Mouse (Mus musculus) heart, embryonic 12.5 days (tissue): Measurements from ENCODE around the gene Fut7. TPM values are rescaled to one million over a fixed set of nuclear protein-coding genes. Genes with fewer than 3 reads are reported as not detected.
A peak's percentile ranks its signal among the peaks of the same experiment; 100 is the strongest.

Experiments
- ATAC-seq: fragments of 200-750 bp; cut with Nextera tagmentation; 2 replicates; pipeline ENCODE4 v1.8.0; 2017; ENCODE audit warnings: moderate TSS enrichment, moderate library complexity; ENCODE audit not compliant: insufficient number of reproducible peaks, low FRiP score
- H3K27ac ChIP-seq: fragments of 300-500 bp; sonication (generic); 2 replicates; pipeline ENCODE4 v1.5.1; 2016; ENCODE audit warnings: mild to moderate bottlenecking, moderate library complexity; ENCODE audit not compliant: poor library complexity, severe bottlenecking
- H3K27me3 ChIP-seq: fragments of 300-500 bp; sonication (generic); replicated peaks from 2 replicates; pipeline ENCODE4 v1.6.1; 2016; ENCODE audit warnings: mild to moderate bottlenecking, moderate library complexity
- H3K36me3 ChIP-seq: fragments of 300-500 bp; sonication (generic); 2 replicates; pipeline ENCODE4 v1.6.1; 2016; ENCODE audit warnings: mild to moderate bottlenecking, moderate library complexity
- H3K4me1 ChIP-seq: fragments of 300-500 bp; sonication (generic); replicated peaks from 2 replicates; pipeline ENCODE4 v1.6.1; 2016; ENCODE audit warnings: mild to moderate bottlenecking
- H3K4me2 ChIP-seq: fragments of 300-500 bp; sonication (generic); 2 replicates; pipeline ENCODE4 v1.6.1; 2016; ENCODE audit warnings: mild to moderate bottlenecking, moderate library complexity
- H3K4me3 ChIP-seq: fragments of 300-500 bp; sonication (generic); 2 replicates; pipeline ENCODE4 v1.5.1; 2016; ENCODE audit warnings: mild to moderate bottlenecking
- H3K9ac ChIP-seq: fragments of 300-500 bp; sonication (generic); 2 replicates; pipeline ENCODE4 v1.6.1; 2016; ENCODE audit warnings: mild to moderate bottlenecking, moderate library complexity
- H3K9me3 ChIP-seq: fragments of 300-500 bp; sonication (generic); replicated peaks from 2 replicates; pipeline ENCODE4 v1.6.1; 2016; ENCODE audit warnings: mild to moderate bottlenecking, moderate library complexity
- WGBS: fragments of 180-500 bp; shearing (Covaris S2); methylation state at CpG from one replicate; pipeline ENCODE4 v1.1.7; 2016; 5-methylcytosine and 5-hydroxymethylcytosine counted together
- polyA plus RNA-seq: library from polyadenylated mRNA; unstranded; fragments of >200 nt; fragmentation: Nextera tagmentation; extraction: Ambion mirVana; gene quantifications from 2 replicates; pipeline ENCODE4 v1.2.1, GENCODE M21; 2016

The Fut7 gene
- polyA plus RNA-seq = not detected in 2 replicates

GRCm38 (mm10) chr2:25422587-25423410, at the start of gene Fut7:
Fut7 (plus strand) TSS chr2:25423267.
- Histone ChIP-seq H3K4me1 (peaks cover 4% of the 10 kb centered on the region; the same call in 1 of the 2 replicates), H3K4me3 (no peak within 1 kb of the TSS), H3K9ac (no peak within 1 kb of the TSS), H3K27ac (no peak within 1 kb of the TSS), H3K36me3 (no peaks in the 10 kb centered on the region), H3K4me2 (no peak within 1 kb of the TSS), H3K27me3 (peaks cover 67% of the 10 kb centered on the region), H3K9me3 (no peaks in the 10 kb centered on the region)
- 52% methylated on average over 17 of the region's 17 CpGs for WGBS
- ATAC-seq = no peak

- peaks cover 23% of the 10 kb centered on the region for H3K4me1 ChIP-seq
- peak overlapping the region; percentile 92 for H3K4me2 ChIP-seq
- peaks cover 23% of the 10 kb centered on the region for H3K27me3 ChIP-seq
- peak overlapping the region; percentile 58 for H3K4me3 ChIP-seq
- H3K27ac ChIP-seq = no peak overlapping the region
- no peak for ATAC-seq
- H3K36me3 ChIP-seq = peaks cover 22% of the 10 kb centered on the region
- 39% methylated on average over 2 of the region's 2 CpGs for WGBS
- H3K9ac ChIP-seq = peak overlapping the region; percentile 69
- no peaks in the 10 kb centered on the region for H3K9me3 ChIP-seq
Observed at GRCm38 (mm10) chr2:25373431-25373830, 49.6 kb upstream of the Fut7 start.

- ATAC-seq = no peak
- Histone ChIP-seq H3K27me3 (peaks cover 11% of the 10 kb centered on the region), H3K4me3 (no peak overlapping the region), H3K36me3 (peaks cover 22% of the 10 kb centered on the region), H3K27ac (no peak overlapping the region), H3K9ac (no peak overlapping the region), H3K9me3 (no peaks in the 10 kb centered on the region), H3K4me1 (peaks cover 22% of the 10 kb centered on the region), H3K4me2 (no peak overlapping the region)
- 57% methylated on average over 4 of the region's 4 CpGs for WGBS
Observed at GRCm38 (mm10) chr2:25376589-25376988, 46.5 kb upstream of the Fut7 start.

GRCm38 (mm10) chr2:25384492-25384891, 38.6 kb upstream of the Fut7 start:
- Histone ChIP-seq H3K4me1 (no peaks in the 10 kb centered on the region), H3K27ac (no peak overlapping the region), H3K4me2 (no peak overlapping the region), H3K36me3 (no peaks in the 10 kb centered on the region), H3K9me3 (no peaks in the 10 kb centered on the region), H3K27me3 (peaks cover 29% of the 10 kb centered on the region), H3K9ac (no peak overlapping the region), H3K4me3 (no peak overlapping the region)
- no peak for ATAC-seq
- WGBS = 53% methylated on average over 5 of the region's 5 CpGs

DNA sequence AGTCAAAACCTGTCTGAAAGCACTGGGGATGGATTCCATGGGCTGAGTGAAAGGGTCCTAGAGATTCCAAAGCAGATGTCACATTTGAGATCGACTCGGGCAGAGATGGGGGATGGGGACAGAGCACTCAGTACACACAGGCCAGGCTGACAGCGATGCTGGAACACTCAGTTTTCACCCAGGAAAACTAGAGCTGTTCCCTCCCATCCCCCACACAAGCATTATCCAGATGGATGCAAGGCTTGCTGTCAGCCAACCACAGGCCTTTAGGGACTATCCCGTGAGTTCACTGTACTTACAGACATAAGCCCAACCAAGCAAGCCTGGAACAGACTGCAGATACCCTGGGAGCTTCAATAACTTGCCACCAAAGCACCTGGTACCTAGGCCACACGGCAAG, 31.8 kb upstream of the Fut7 start:
- Histone ChIP-seq H3K9ac (no peak overlapping the region), H3K36me3 (no peaks in the 10 kb centered on the region), H3K9me3 (no peaks in the 10 kb centered on the region), H3K27ac (no peak overlapping the region), H3K4me3 (no peak overlapping the region), H3K27me3 (peaks cover 54% of the 10 kb centered on the region), H3K4me1 (peaks cover 21% of the 10 kb centered on the region), H3K4me2 (no peak overlapping the region)
- 54% methylated on average over 5 of the region's 5 CpGs for WGBS
- ATAC-seq = no peak

GRCm38 (mm10) chr2:25394281-25395221, 28.5 kb upstream of the Fut7 start:
- H3K4me2 ChIP-seq = no peak overlapping the region
- H3K9me3 ChIP-seq = no peaks in the 10 kb centered on the region
- H3K4me1 ChIP-seq = peaks cover 22% of the 10 kb centered on the region
- WGBS = 42% methylated on average over 3 of the region's 3 CpGs
- no peak overlapping the region for H3K4me3 ChIP-seq
- ATAC-seq = peak; percentile 43; the same call in 1 of the 2 replicates
- peaks cover 75% of the 10 kb centered on the region for H3K27me3 ChIP-seq
- H3K9ac ChIP-seq = no peak overlapping the region
- no peaks in the 10 kb centered on the region for H3K36me3 ChIP-seq
- H3K27ac ChIP-seq = no peak overlapping the region

- 1% methylated on average over 57 of the region's 57 CpGs for WGBS
- H3K9me3 ChIP-seq = no peaks in the 10 kb centered on the region
- H3K4me2 ChIP-seq = peak within 1 kb of the TSS; percentile 81
- H3K36me3 ChIP-seq = no peaks in the 10 kb centered on the region
- 0 out of 2 replicates have a peak, but pooled peaks have one; percentile 18 for ATAC-seq
- peaks cover 89% of the 10 kb centered on the region for H3K27me3 ChIP-seq
- 0 out of 2 replicates have a peak within 1 kb of the TSS, but pooled peaks have one; percentile 36 for H3K9ac ChIP-seq
- H3K4me1 ChIP-seq = peaks cover 29% of the 10 kb centered on the region
- peak within 1 kb of the TSS; percentile 45 for H3K4me3 ChIP-seq
- H3K27ac ChIP-seq = no peak within 1 kb of the TSS
Observed at GRCm38 (mm10) chr2:25395721-25396596, 27.1 kb upstream of the Fut7 start, which contains the start of gene Entpd2. Entpd2 (plus strand) TSS chr2:25395874.

GRCm38 (mm10) chr2:25396597-25396983, 26.5 kb upstream of the Fut7 start:
- H3K27me3 ChIP-seq = peaks cover 95% of the 10 kb centered on the region
- 40% methylated on average over 3 of the region's 3 CpGs for WGBS
- peak overlapping the region; percentile 45 for H3K4me3 ChIP-seq
- no peaks in the 10 kb centered on the region for H3K9me3 ChIP-seq
- no peaks in the 10 kb centered on the region for H3K36me3 ChIP-seq
- peak overlapping the region; percentile 81; the same call in 1 of the 2 replicates for H3K4me2 ChIP-seq
- ATAC-seq = no peak
- no peak overlapping the region for H3K9ac ChIP-seq
- H3K27ac ChIP-seq = no peak overlapping the region
- H3K4me1 ChIP-seq = peaks cover 29% of the 10 kb centered on the region

- no peak for ATAC-seq
Observed at GRCm38 (mm10) chr2:25397010-25397409, 26.1 kb upstream of the Fut7 start.

GRCm38 (mm10) chr2:25398065-25398464, 25.0 kb upstream of the Fut7 start:
- peaks cover 97% of the 10 kb centered on the region for H3K27me3 ChIP-seq
- H3K9ac ChIP-seq = no peak overlapping the region
- H3K4me2 ChIP-seq = no peak overlapping the region
- ATAC-seq = no peak
- 84% methylated on average over 7 of the region's 7 CpGs for WGBS
- H3K4me1 ChIP-seq = peaks cover 29% of the 10 kb centered on the region
- H3K36me3 ChIP-seq = no peaks in the 10 kb centered on the region
- H3K4me3 ChIP-seq = no peak overlapping the region
- no peak overlapping the region for H3K27ac ChIP-seq
- no peaks in the 10 kb centered on the region for H3K9me3 ChIP-seq

More at GRCm38 (mm10) chr2:25397010-25397409, 26.1 kb upstream of the Fut7 start:
- Histone ChIP-seq H3K27me3 (peaks cover 98% of the 10 kb centered on the region), H3K9me3 (no peaks in the 10 kb centered on the region), H3K36me3 (no peaks in the 10 kb centered on the region), H3K9ac (no peak overlapping the region), H3K4me1 (peaks cover 29% of the 10 kb centered on the region), H3K4me2 (no peak overlapping the region), H3K27ac (no peak overlapping the region), H3K4me3 (no peak overlapping the region)
- 48% methylated on average over 1 of the region's 1 CpGs for WGBS
